Mouse (Mus musculus): ENCODE results near the gene Top2a. TPM values are rescaled to one million over a fixed set of nuclear protein-coding genes. Genes with fewer than 3 reads are reported as not detected.

Gene Top2a
- polyA plus RNA-seq, 1 experiment from 2014 or later, result 158 TPM

DNA sequence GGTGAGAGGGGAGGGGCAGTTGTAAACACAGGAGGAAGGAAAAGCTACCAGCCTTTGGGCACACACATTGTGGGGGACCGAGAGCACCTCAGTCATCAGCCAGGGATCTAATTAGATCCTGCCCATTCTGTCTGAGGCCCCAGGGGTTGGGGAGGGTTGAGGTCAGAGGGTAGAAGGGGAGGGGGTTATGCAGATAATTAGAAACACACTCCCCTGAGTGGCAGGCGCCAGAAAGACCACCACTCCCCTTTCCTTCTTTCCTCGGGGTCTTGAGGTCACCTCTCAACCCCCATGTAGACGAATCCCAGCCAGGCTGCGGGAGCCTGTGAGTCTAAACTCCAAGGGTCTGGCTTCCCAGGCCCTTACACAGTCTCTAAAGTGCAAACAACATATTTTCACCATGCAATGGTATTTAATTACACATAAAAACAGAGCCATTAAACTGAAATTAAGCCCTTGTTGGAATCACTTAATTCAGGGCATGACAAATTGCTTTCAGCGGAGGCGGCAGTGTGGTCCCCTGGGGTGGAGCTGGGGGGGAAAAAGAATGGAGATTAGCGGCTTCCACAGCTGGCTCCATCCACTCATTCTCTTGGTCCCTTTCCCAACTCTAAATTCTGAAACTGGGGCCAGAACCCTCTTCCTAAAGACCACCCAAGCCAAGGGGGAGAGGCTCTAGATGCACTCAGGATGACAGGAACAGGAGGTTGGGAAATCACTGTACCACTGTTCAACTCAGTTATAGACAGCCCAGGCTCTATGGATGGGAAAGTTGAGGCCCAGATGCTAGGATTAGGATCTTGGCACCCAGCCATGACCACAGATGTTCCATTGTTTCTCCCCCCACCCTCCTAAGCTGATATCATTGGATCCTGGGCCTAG is 31.8 kb upstream of the Top2a start:
- H3K4me3 ChIP-seq, result no peak overlapping the region
- no peak overlapping the region; the same call in 1 of the 2 replicates for H3K9ac ChIP-seq
- ATAC-seq (ENCODE audit: extremely low read depth, insufficient number of reproducible peaks, low FRiP score, low TSS enrichment), result no peak; the same call in 1 of the 2 replicates
- H3K27ac ChIP-seq (replicated peaks), result peak overlapping the region; percentile 65
- no peaks in the 10 kb centered on the region for H3K27me3 ChIP-seq (replicated peaks)
- H3K4me2 ChIP-seq, result no peak overlapping the region
- peaks cover 7% of the 10 kb centered on the region; the same call in 1 of the 2 replicates for H3K9me3 ChIP-seq
- 31% methylated on average over 8 of the region's 8 CpGs for WGBS
- H3K4me1 ChIP-seq, result peaks cover 16% of the 10 kb centered on the region
- H3K36me3 ChIP-seq, result peaks cover 22% of the 10 kb centered on the region

DNA sequence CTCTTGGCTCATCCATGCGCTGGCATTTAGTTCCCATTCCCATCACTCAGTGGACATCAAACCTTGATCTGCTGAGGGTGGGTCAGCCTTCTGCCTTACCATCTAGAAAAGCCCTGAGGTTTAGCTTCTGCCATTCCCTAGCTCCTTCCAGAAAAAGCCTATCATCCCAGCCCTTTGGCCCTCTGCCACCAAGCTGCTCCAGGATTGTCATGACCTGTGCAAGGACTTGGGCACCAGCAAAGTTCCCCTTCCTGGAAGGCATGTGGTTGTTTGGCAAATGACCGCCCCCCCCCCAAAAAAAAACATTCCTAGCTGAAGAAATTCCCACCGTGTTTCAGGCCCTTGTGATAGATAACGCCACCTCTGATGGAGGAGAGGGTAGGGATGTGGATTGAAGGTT is 31.2 kb upstream of the Top2a start:
- peaks cover 16% of the 10 kb centered on the region for H3K4me1 ChIP-seq
- ATAC-seq (ENCODE audit: extremely low read depth, insufficient number of reproducible peaks, low FRiP score, low TSS enrichment), result no peak
- H3K27me3 ChIP-seq (replicated peaks), result no peaks in the 10 kb centered on the region
- H3K9me3 ChIP-seq, result peaks cover 7% of the 10 kb centered on the region; the same call in 1 of the 2 replicates
- peaks cover 28% of the 10 kb centered on the region for H3K36me3 ChIP-seq
- peak overlapping the region; percentile 65 for H3K27ac ChIP-seq (replicated peaks)
- H3K9ac ChIP-seq, result no peak overlapping the region; the same call in 1 of the 2 replicates
- no peak overlapping the region for H3K4me2 ChIP-seq
- no peak overlapping the region for H3K4me3 ChIP-seq
- 36% methylated on average over 4 of the region's 4 CpGs for WGBS

DNA sequence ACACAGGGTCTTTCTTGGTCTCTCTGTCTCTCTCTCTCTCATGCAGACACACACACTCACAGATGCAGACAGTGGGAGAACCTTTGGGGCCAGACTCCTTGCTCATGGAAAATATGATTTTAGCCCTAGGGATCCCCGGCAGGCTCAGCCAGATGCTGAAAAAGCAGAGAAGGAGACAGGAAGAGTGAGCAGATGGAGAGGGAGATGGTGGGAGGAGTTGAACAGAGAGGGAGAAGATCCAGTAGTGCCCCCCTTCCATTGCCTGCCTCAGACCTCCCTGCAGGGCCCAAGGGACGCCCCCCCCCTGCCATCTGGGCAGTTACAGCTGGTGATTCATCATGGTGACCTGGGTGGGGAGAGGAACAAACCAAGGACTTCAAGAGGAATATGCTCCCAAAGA is 23.7 kb upstream of the Top2a start:
- peak overlapping the region; percentile 56 for H3K9ac ChIP-seq
- peak overlapping the region; percentile 59 for H3K4me2 ChIP-seq
- H3K4me3 ChIP-seq, result no peak overlapping the region
- peaks cover under 1% of the 10 kb centered on the region; the same call in 1 of the 2 replicates for H3K27me3 ChIP-seq (replicated peaks)
- no peaks in the 10 kb centered on the region for H3K9me3 ChIP-seq
- 51% methylated on average over 2 of the region's 2 CpGs for WGBS
- no peak for ATAC-seq (ENCODE audit: extremely low read depth, insufficient number of reproducible peaks, low FRiP score, low TSS enrichment)
- peak overlapping the region; percentile 87 for H3K27ac ChIP-seq (replicated peaks)
- H3K4me1 ChIP-seq, result peaks cover 57% of the 10 kb centered on the region
- H3K36me3 ChIP-seq, result peaks cover 55% of the 10 kb centered on the region

DNA sequence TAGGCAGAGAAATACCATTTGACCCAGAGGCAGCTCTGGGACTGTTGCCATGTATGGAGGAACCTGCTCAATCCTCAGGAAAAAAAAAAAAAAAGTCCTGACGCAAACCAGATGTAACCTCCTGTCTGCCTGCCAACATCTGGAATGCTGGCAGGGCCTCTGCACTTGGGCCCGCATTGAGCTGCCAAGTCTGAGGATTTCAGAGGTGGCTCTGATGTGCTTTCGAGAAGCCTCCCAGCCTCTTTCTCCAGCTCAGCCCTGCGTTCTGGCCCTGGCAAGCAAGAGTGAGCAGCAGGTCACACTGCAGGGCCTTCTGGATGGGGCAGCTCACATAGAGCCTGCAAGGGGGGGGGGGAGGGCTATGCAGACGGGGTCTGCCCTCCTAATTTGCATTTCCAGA is 23.1 kb upstream of the Top2a start:
- Histone ChIP-seq H3K4me3 (no peak overlapping the region), H3K9me3 (no peaks in the 10 kb centered on the region), H3K9ac (peak overlapping the region; percentile 56), H3K36me3 (peaks cover 50% of the 10 kb centered on the region), H3K27ac (replicated peaks) (peak overlapping the region; percentile 87), H3K4me2 (peak overlapping the region; percentile 59), H3K27me3 (replicated peaks) (peaks cover 5% of the 10 kb centered on the region), H3K4me1 (peaks cover 58% of the 10 kb centered on the region)
- ATAC-seq (ENCODE audit: extremely low read depth, insufficient number of reproducible peaks, low FRiP score, low TSS enrichment), result 0 out of 2 replicates have a peak, but pooled peaks have one; percentile 32
- 7% methylated on average over 5 of the region's 5 CpGs for WGBS

DNA sequence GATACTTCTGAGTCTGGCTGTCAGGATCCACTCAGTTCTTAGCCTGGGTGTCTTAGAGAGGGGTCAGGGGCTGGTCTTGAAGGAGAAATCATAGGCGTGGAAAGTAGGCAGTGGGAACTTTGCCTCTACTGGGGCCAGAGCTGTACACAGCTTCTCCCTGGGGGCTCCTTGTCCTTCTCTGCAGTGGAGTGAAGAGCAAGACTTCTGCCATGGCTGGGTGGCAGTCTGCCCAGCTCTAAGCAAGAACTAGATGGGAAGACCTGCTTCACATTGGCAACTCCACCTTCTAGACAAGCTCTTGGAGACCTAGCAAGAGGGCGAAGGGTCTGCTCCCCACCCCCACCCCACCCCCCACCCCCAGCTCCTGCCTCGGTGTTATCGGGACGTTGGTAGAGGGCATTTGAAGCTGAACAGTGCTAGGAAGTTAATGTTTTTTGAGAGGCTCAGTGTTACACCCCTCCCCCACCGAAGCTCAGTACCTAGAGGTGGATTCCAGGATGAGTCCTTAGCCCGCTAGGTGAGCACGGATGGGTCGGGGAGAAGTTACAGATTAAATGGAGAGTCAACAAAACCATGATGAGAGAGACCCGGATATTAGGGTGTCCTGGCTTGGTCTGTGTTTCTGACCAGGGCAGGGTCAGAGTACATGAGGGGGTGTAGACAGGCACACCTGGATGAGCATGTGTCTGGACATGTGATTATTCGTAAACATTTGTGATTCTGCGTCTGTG is 21.3 kb upstream of the Top2a start:
- peak overlapping the region; percentile 59 for H3K4me2 ChIP-seq
- peaks cover 68% of the 10 kb centered on the region for H3K4me1 ChIP-seq
- H3K9ac ChIP-seq, result peak overlapping the region; percentile 56
- peak overlapping the region; percentile 28 for H3K4me3 ChIP-seq
- WGBS, result 59% methylated on average over 12 of the region's 12 CpGs
- ATAC-seq (ENCODE audit: extremely low read depth, insufficient number of reproducible peaks, low FRiP score, low TSS enrichment), result no peak
- peak overlapping the region; percentile 87 for H3K27ac ChIP-seq (replicated peaks)
- peaks cover 32% of the 10 kb centered on the region for H3K36me3 ChIP-seq
- H3K27me3 ChIP-seq (replicated peaks), result peaks cover 7% of the 10 kb centered on the region
- H3K9me3 ChIP-seq, result no peaks in the 10 kb centered on the region

DNA sequence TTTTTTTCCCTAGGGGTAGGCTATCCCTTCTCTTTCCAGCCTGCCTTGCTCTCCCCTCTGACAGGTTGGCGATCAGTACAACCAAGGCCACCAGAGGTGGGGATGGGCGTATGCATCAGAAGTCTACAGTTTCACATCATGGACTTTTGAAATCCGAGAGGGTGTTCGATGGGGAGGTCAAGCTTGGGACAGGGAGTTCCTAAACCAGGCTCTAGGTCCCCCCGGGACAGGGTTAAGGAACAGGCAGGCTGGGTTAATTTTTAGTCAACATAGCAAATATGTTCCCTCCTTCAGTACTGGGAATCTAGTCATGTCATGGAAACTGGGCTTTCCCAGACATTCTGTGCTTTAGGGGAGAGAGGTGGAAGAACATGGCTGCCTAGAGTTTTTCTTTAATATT is 20.3 kb upstream of the Top2a start:
- H3K9me3 ChIP-seq, result no peaks in the 10 kb centered on the region
- peaks cover 23% of the 10 kb centered on the region for H3K36me3 ChIP-seq
- H3K27me3 ChIP-seq (replicated peaks), result peaks cover 7% of the 10 kb centered on the region
- H3K27ac ChIP-seq (replicated peaks), result 0 out of 2 replicates have a peak overlapping the region, but pooled peaks have one; percentile 28
- H3K4me2 ChIP-seq, result peak overlapping the region; percentile 59
- H3K9ac ChIP-seq, result no peak overlapping the region; the same call in 1 of the 2 replicates
- peaks cover 70% of the 10 kb centered on the region for H3K4me1 ChIP-seq
- ATAC-seq (ENCODE audit: extremely low read depth, insufficient number of reproducible peaks, low FRiP score, low TSS enrichment), result no peak
- WGBS, result 75% methylated on average over 5 of the region's 5 CpGs
- peak overlapping the region; percentile 28; the same call in 1 of the 2 replicates for H3K4me3 ChIP-seq

DNA sequence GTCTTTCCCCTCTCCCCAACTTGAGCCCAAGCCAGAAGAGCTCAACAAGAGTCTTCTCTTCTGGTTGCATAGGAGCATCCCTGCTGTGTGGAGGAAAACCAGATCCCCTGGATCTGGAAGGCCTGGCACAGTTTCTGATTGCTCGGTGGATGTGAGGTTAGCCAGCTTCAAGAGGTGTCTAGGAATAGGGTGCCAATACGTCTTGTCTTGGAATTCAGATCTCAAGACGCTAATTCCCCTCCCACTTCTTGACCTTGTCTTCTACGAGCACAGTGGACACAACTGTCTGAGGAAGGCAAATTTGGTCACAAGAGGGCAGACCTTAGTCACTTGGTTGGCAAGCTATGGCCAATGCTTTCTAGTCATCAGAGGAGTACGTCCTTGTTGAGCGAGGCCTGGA is 19.6 kb upstream of the Top2a start:
- Histone ChIP-seq H3K36me3 (peaks cover 16% of the 10 kb centered on the region), H3K9me3 (no peaks in the 10 kb centered on the region), H3K4me3 (peak overlapping the region; percentile 28), H3K9ac (no peak overlapping the region), H3K4me2 (peak overlapping the region; percentile 59), H3K27me3 (replicated peaks) (peaks cover 11% of the 10 kb centered on the region), H3K4me1 (peaks cover 69% of the 10 kb centered on the region), H3K27ac (replicated peaks) (peak overlapping the region; percentile 20; the same call in 1 of the 2 replicates)
- 51% methylated on average over 6 of the region's 6 CpGs for WGBS
- ATAC-seq (ENCODE audit: extremely low read depth, insufficient number of reproducible peaks, low FRiP score, low TSS enrichment), result no peak

DNA sequence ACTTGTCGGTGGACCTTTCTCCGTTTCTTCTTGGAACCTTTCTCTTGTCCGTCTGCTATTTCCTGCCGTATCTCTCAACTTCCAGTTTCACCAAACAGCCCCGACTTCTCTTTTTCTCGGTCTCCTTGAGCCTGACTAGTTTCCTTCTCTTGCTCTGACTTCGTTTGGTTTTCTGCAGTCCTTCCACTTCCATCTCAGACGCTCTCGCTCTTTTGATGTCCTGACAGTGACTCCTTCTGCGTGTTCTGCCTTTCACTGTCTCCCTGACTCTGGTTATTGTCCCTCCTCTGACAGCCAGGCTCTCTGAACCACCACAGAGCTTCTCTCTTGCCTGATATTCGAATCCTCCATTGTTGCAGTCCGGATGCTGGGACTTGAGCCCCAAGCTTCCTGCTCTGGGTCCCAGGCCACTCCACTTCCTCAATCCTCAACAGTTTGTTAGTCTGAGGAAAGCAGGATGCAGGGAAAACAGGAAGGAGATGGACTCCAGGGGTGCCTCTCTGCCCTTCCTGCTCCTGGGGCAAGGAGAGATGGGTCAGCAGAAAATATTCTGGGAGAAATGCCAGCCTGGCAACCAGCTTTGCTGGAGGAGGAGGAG is 18.9 kb upstream of the Top2a start:
- Histone ChIP-seq H3K4me3 (peak overlapping the region; percentile 65), H3K9ac (peak overlapping the region; percentile 90), H3K4me2 (peak overlapping the region; percentile 88), H3K4me1 (peaks cover 62% of the 10 kb centered on the region), H3K9me3 (no peaks in the 10 kb centered on the region), H3K27ac (replicated peaks) (peak overlapping the region; percentile 89), H3K36me3 (peaks cover 9% of the 10 kb centered on the region), H3K27me3 (replicated peaks) (peaks cover 11% of the 10 kb centered on the region)
- 32% methylated on average over 12 of the region's 12 CpGs for WGBS
- no peak for ATAC-seq (ENCODE audit: extremely low read depth, insufficient number of reproducible peaks, low FRiP score, low TSS enrichment)

DNA sequence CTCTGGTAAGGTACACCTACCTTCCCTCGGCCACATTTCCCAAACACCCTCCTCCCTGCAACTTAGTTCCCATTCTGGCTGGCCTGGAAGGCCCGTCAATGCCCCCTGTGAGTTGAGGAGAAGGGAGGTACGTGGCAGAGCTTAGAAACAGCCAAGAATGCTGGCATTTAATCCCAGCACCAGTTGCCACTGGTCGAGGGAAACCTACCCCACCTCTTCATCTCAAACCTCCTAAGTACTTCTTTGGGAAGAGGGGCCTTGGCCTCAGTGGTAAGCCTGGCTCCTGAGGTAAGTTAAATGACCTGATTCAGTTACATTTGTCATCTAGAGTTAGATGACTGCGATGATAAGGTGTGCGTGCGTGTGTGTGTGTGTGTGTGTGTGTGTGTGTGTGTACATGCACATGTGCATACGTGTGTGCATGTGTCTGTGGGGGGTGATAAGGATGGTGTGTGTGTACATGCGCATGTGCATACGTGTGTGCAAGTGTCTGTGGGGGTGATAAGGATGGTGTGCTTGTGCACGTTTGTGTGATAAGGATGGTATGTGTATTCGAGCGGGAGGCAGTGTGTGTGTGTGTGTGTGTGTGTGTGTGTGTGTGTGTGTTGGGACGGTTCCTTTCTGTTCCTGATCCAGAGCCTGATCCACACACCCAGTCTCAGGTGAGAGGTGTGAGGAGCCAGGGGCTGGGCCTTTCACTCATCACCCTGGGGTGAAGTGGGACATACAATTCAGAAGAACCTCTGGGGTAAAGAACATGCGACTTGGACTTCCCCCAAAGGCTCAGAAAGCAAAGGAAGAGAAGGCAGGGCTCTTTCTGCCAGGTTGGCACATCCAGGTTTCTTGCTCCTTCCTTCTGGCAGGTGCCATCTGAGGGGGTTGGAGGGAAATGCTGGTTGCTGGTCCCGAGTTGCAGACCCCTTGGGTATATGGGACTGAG is 18.1 kb upstream of the Top2a start:
- Histone ChIP-seq H3K4me2 (peak overlapping the region; percentile 88), H3K4me3 (peak overlapping the region; percentile 65), H3K4me1 (peaks cover 53% of the 10 kb centered on the region), H3K9me3 (no peaks in the 10 kb centered on the region), H3K36me3 (peaks cover 7% of the 10 kb centered on the region), H3K9ac (peak overlapping the region; percentile 90), H3K27ac (replicated peaks) (peak overlapping the region; percentile 89), H3K27me3 (replicated peaks) (peaks cover 11% of the 10 kb centered on the region)
- ATAC-seq (ENCODE audit: extremely low read depth, insufficient number of reproducible peaks, low FRiP score, low TSS enrichment), result no peak
- 34% methylated on average over 16 of the region's 16 CpGs for WGBS

DNA sequence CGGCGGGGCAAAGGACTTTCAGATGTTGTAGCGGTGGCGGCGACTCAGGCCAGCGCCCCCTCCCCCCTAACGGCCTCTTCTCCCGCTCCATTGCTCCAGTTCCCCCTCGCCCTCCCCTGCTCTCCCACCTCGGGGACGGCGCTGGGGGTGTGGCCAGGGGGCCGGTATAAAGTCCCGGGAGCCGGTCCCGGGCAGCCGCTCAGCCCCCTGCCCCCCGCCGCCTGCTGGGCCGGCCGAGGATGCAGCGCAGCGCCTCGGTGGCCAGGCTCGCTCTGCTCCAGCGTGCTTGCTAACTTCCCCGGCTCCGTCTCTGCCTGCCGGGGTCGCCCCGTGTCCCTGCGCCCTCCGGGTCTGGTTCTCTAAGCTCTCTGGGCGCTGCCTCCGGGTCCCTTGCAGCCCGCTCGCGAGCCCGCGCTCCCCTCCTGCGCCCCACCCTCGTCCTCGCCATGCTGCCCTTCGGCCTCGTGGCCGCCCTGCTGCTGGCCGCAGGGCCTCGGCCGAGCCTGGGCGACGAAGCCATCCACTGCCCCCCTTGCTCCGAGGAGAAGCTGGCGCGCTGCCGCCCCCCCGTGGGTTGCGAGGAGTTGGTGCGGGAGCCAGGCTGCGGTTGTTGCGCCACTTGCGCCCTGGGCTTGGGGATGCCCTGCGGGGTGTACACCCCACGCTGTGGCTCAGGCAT is 17.2 kb upstream of the Top2a start, which contains the start of gene Igfbp4:
TSS of gene Igfbp4 (plus strand) at position 194 of the 679 bp plus-strand sequence.
- peaks cover 44% of the 10 kb centered on the region for H3K4me1 ChIP-seq
- H3K27me3 ChIP-seq (replicated peaks), result peaks cover 11% of the 10 kb centered on the region
- under 1% methylated on average over 60 of the region's 63 CpGs for WGBS
- peak; percentile 68 for ATAC-seq (ENCODE audit: extremely low read depth, insufficient number of reproducible peaks, low FRiP score, low TSS enrichment)
- H3K9me3 ChIP-seq, result no peaks in the 10 kb centered on the region
- H3K4me3 ChIP-seq, result peak within 1 kb of the TSS; percentile 65
- peak within 1 kb of the TSS; percentile 88 for H3K4me2 ChIP-seq
- peak within 1 kb of the TSS; percentile 89 for H3K27ac ChIP-seq (replicated peaks)
- peaks cover 7% of the 10 kb centered on the region for H3K36me3 ChIP-seq
- peak within 1 kb of the TSS; percentile 90 for H3K9ac ChIP-seq

Data from heart, embryonic 13.5 days (tissue).